Mouse (Mus musculus) hindbrain, embryonic 13.5 days (tissue): ENCODE measurements around the gene Vmn1r1. TPM values are rescaled to one million over a fixed set of nuclear protein-coding genes. Genes with fewer than 3 reads are reported as not detected.

Experiments used
- ATAC-seq: fragments of 200-750 bp; cut with Nextera tagmentation; 2 replicates; pipeline ENCODE4 v1.8.0; 2017; ENCODE audit warnings: moderate TSS enrichment; ENCODE audit not compliant: low FRiP score
- H3K27ac ChIP-seq: fragments of 300-500 bp; sonication (generic); 2 replicates; pipeline ENCODE4 v1.5.1; 2015; ENCODE audit warnings: inconsistent platforms, mild to moderate bottlenecking, moderate library complexity
- H3K27me3 ChIP-seq: fragments of 300-500 bp; sonication (generic); 2 replicates; pipeline ENCODE4 v1.6.1; 2015; ENCODE audit warnings: mild to moderate bottlenecking, inconsistent platforms
- H3K36me3 ChIP-seq: fragments of 300-500 bp; sonication (generic); 2 replicates; pipeline ENCODE4 v1.6.1; 2015; ENCODE audit warnings: mild to moderate bottlenecking, inconsistent platforms
- H3K4me1 ChIP-seq: fragments of 300-500 bp; sonication (generic); replicated peaks from 2 replicates; pipeline ENCODE4 v1.6.1; 2015; ENCODE audit warnings: inconsistent platforms
- H3K4me2 ChIP-seq: fragments of 300-500 bp; sonication (generic); 2 replicates; pipeline ENCODE4 v1.6.1; 2015; ENCODE audit warnings: inconsistent platforms, mild to moderate bottlenecking, moderate library complexity
- H3K4me3 ChIP-seq: fragments of 300-500 bp; sonication (generic); 2 replicates; pipeline ENCODE4 v1.5.1; 2015; ENCODE audit warnings: mild to moderate bottlenecking, inconsistent platforms
- H3K9ac ChIP-seq: fragments of 300-500 bp; sonication (generic); 2 replicates; pipeline ENCODE4 v1.6.1; 2015; ENCODE audit warnings: mild to moderate bottlenecking, inconsistent platforms
- H3K9me3 ChIP-seq: fragments of 300-500 bp; sonication (generic); 2 replicates; pipeline ENCODE4 v1.6.1; 2016; ENCODE audit warnings: inconsistent platforms
- WGBS: fragments of 180-500 bp; shearing (Covaris S2); methylation state at CpG from one replicate; pipeline ENCODE4 v1.1.7; 2015; 5-methylcytosine and 5-hydroxymethylcytosine counted together
- polyA plus RNA-seq: library from polyadenylated mRNA; unstranded; fragments of >200 nt; fragmentation: Nextera tagmentation; extraction: Ambion mirVana; gene quantifications from 2 replicates; pipeline ENCODE4 v1.2.1, GENCODE M21; 2015

Gene Vmn1r1
- polyA plus RNA-seq, 1 experiment from 2014 or later: not detected

DNA sequence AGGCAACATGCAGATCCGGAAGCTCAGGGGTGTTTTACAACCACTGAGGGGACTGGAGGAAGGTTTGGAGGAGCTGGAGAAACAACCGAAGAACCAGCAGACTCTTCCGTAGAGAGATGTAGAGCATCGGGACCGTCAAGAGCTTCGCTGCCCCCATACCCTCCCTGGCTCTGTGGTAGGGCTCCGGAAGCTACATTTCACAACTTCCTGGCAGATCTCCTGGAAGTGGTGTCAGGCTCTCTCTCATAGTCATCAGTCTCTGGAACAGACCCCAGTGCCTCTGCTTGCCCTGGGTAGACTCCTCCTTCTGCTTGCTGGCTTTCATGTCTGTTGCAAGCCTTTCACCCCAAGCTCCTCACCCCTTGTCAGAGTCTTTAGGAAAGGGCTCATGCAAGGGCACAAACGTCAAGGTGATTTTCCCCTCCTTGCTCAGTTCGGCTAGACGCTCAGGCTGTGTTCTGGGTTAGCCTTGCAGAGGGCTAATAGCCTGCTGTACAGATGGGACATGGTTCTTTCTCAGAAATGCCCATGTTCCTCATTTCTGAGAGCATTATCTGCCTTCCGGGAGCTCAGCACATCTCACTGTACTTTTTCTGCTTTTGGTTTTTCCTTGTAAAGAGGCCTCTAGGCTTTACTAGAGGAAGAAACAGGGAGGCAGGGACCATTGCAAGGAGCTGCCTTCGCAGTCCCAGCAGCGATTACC is 55.7 kb downstream of the Vmn1r1 start:
- Histone ChIP-seq H3K4me1 (peaks cover 28% of the 10 kb centered on the region), H3K9me3 (no peaks in the 10 kb centered on the region), H3K9ac (no peak overlapping the region), H3K4me2 (no peak overlapping the region), H3K27ac (no peak overlapping the region), H3K36me3 (no peaks in the 10 kb centered on the region), H3K4me3 (no peak overlapping the region), H3K27me3 (0 out of 2 replicates have a peak, but pooled peaks cover 2% of the 10 kb centered on the region)
- no peak for ATAC-seq
- 84% methylated on average over 13 of the region's 13 CpGs for WGBS

DNA sequence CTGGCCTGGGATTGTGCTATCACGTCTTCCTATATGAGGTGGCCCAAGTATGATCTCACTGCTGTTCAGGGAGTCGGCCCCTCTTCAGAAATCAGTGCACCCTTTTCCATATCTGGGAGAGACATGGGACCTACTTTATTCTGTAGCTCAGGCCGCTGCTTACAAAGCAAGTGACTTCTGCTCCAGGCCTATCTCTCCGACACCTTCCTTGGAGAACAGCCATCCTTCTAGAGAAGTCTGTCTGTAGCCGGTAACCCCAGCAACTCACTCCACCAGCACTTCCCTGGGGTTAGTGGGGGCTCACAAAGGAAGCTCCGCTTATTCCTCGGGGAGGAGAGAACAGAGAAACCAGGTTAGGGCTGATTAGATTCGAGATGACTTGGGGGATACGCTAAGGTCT is 57.0 kb downstream of the Vmn1r1 start:
- WGBS: 83% methylated on average over 9 of the region's 9 CpGs
- Histone ChIP-seq H3K27me3 (0 out of 2 replicates have a peak, but pooled peaks cover 2% of the 10 kb centered on the region), H3K36me3 (no peaks in the 10 kb centered on the region), H3K9me3 (no peaks in the 10 kb centered on the region), H3K27ac (no peak overlapping the region), H3K4me3 (no peak overlapping the region), H3K9ac (no peak overlapping the region), H3K4me2 (no peak overlapping the region), H3K4me1 (peaks cover 36% of the 10 kb centered on the region)
- no peak for ATAC-seq

DNA sequence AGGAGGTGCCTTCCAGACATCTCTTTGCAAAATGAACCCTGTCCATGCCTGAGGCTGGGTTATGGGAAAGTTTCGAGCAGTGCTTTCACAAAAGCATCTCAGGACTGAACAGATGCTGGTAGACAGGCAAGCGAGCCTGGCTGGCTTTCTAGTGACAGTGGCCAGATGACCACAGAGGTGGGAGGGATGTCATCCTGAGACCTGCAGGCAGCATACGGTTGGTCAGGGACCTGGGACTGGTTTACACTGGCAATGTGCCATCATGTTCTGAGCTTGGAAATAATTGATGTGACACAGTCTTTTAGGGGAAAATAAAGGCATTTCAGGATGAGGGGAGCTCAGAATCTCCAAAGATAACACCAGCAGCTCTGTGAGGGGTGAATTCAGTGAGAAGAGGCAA is 59.3 kb downstream of the Vmn1r1 start:
- no peak overlapping the region for H3K4me3 ChIP-seq
- ATAC-seq: no peak
- no peak overlapping the region for H3K27ac ChIP-seq
- WGBS: 53% methylated on average over 3 of the region's 3 CpGs
- H3K9me3 ChIP-seq: no peaks in the 10 kb centered on the region
- H3K27me3 ChIP-seq: no peaks in the 10 kb centered on the region
- no peak overlapping the region for H3K9ac ChIP-seq
- H3K4me2 ChIP-seq: no peak overlapping the region
- no peaks in the 10 kb centered on the region for H3K36me3 ChIP-seq
- H3K4me1 ChIP-seq: peaks cover 24% of the 10 kb centered on the region

Other genes starting within 250 kb of the Vmn1r1 start
- gene Enah, start 144.5 kb downstream of the Vmn1r1 start, polyA plus RNA-seq: 35.3 and 37.9 TPM in 2 replicates
- 140 and 146 TPM in 2 replicates for gene Srp9, start 39.7 kb downstream of the Vmn1r1 start, polyA plus RNA-seq
- 70.9 and 76.2 TPM in 2 replicates for gene Degs1, start 118.3 kb upstream of the Vmn1r1 start, polyA plus RNA-seq
- gene Fbxo28, start 177.1 kb upstream of the Vmn1r1 start, polyA plus RNA-seq: 26.9 and 34.0 TPM in 2 replicates
- gene Trp53bp2, start 244.7 kb upstream of the Vmn1r1 start, polyA plus RNA-seq: 20.5 and 21.7 TPM in 2 replicates